Mouse (Mus musculus) midbrain, embryonic 12.5 days (tissue): ENCODE measurements at regions not wholly inside any gene's neighbourhood (a gene's known extent, or its start where the extent isn't known, plus 50 kb on each side); places are given as distances from the start of the nearest gene placed in this dataset.

ENCODE experiments used
- ATAC-seq: fragments of 200-750 bp; cut with Nextera tagmentation; 2 replicates; pipeline ENCODE4 v1.8.0; 2017; ENCODE audit warnings: low read depth, moderate TSS enrichment, moderate library complexity; ENCODE audit not compliant: low FRiP score
- H3K27ac ChIP-seq: fragments of 300-500 bp; sonication (generic); replicated peaks from 2 replicates; pipeline ENCODE4 v1.5.1; 2016; ENCODE audit warnings: mild to moderate bottlenecking
- H3K27me3 ChIP-seq: fragments of 300-500 bp; sonication (generic); 2 replicates; pipeline ENCODE4 v1.6.1; 2016; ENCODE audit warnings: mild to moderate bottlenecking
- H3K36me3 ChIP-seq: fragments of 300-500 bp; sonication (generic); 2 replicates; pipeline ENCODE4 v1.6.1; 2016
- H3K4me1 ChIP-seq: fragments of 300-500 bp; sonication (generic); 2 replicates; pipeline ENCODE4 v1.6.1; 2016
- H3K4me2 ChIP-seq: fragments of 300-500 bp; sonication (generic); replicated peaks from 2 replicates; pipeline ENCODE4 v1.6.1; 2016; ENCODE audit warnings: mild to moderate bottlenecking, moderate library complexity
- H3K4me3 ChIP-seq: fragments of 300-500 bp; sonication (generic); 2 replicates; pipeline ENCODE4 v1.5.1; 2016; ENCODE audit warnings: mild to moderate bottlenecking
- H3K9ac ChIP-seq: fragments of 300-500 bp; sonication (generic); replicated peaks from 2 replicates; pipeline ENCODE4 v1.6.1; 2016; ENCODE audit warnings: mild to moderate bottlenecking, moderate library complexity
- H3K9me3 ChIP-seq: fragments of 300-500 bp; sonication (generic); 2 replicates; pipeline ENCODE4 v1.6.1; 2016; ENCODE audit warnings: mild to moderate bottlenecking
- WGBS: fragments of 180-500 bp; shearing (Covaris S2); methylation state at CpG from one replicate; pipeline ENCODE4 v1.1.7; 2016; 5-methylcytosine and 5-hydroxymethylcytosine counted together

DNA sequence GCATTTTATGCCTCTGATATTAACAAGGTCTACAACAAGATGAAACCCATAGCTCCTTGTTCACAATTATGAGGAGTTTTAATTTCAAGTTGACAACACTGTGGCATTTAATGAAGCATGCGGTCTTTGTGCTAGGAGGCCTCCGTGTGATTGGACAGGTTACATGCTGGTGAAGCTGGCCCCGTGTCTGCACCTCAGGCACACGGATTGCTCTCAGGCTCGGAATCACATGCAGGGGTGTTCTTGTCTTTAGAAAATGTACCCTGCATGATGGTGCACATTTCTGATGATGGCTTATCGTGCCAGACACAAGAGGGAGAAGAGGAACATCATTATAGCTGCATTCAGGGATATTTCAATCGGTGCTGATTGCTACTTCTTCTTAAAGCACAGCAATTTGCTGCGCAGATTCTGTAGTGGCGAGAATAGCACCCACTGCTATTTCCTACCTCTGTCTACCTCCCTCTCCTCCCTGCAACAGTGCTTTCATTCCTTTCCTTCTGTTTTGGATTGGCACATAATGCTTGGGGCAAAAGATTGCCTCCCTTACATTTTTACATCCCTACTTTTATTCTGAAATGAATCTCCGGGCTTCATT lies 454.9 kb upstream of the Tle4 start:
- ATAC-seq, result no peak
- H3K9ac ChIP-seq, result no peak overlapping the region
- no peak overlapping the region for H3K4me3 ChIP-seq
- no peaks in the 10 kb centered on the region for H3K36me3 ChIP-seq
- H3K27me3 ChIP-seq, result peaks cover 14% of the 10 kb centered on the region
- H3K27ac ChIP-seq, result no peak overlapping the region
- H3K4me2 ChIP-seq, result no peak overlapping the region
- H3K9me3 ChIP-seq, result no peaks in the 10 kb centered on the region
- WGBS, result 72% methylated on average over 10 of the region's 10 CpGs
- peaks cover 17% of the 10 kb centered on the region for H3K4me1 ChIP-seq

GRCm38 (mm10) chr19:15047896-15048295 lies 450.0 kb upstream of the Tle4 start:
- H3K4me3 ChIP-seq, result no peak overlapping the region
- H3K36me3 ChIP-seq, result no peaks in the 10 kb centered on the region
- no peak overlapping the region for H3K9ac ChIP-seq
- ATAC-seq, result no peak
- no peaks in the 10 kb centered on the region for H3K9me3 ChIP-seq
- 82% methylated on average over 2 of the region's 2 CpGs for WGBS
- no peak overlapping the region for H3K4me2 ChIP-seq
- peaks cover 10% of the 10 kb centered on the region for H3K27me3 ChIP-seq
- no peak overlapping the region for H3K27ac ChIP-seq
- peaks cover 3% of the 10 kb centered on the region; the same call in 1 of the 2 replicates for H3K4me1 ChIP-seq

- Histone ChIP-seq H3K4me2 (no peak overlapping the region), H3K4me1 (no peaks in the 10 kb centered on the region), H3K4me3 (no peak overlapping the region), H3K27ac (no peak overlapping the region), H3K9me3 (no peaks in the 10 kb centered on the region), H3K9ac (no peak overlapping the region), H3K27me3 (peaks cover 11% of the 10 kb centered on the region), H3K36me3 (no peaks in the 10 kb centered on the region)
- no peak for ATAC-seq
- 87% methylated on average over 4 of the region's 4 CpGs for WGBS
Measured at GRCm38 (mm10) chr19:15047306-15047868, 449.5 kb upstream of the Tle4 start.

DNA sequence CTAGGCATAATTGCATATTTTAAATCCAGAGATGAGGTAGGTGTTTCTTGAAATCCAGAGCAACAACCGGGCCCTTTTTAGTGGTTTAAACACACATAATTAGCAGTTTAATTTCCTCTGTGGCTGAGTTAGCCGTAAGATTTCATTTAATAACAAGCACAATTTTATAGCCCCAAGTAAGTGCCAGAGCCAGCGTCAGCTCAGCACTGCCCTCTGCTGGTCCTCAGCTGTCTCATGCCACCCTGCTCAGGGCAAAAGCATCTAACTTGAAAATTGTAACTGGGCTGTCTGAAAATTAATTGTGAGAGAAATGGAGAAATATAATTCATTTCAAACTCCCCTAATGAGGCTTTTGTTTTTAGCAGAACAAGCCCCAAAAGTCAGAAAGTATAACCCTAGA lies 437.7 kb upstream of the Tle4 start:
- no peaks in the 10 kb centered on the region for H3K36me3 ChIP-seq
- H3K9me3 ChIP-seq, result no peaks in the 10 kb centered on the region
- 11% methylated on average over 3 of the region's 3 CpGs for WGBS
- peaks cover 11% of the 10 kb centered on the region for H3K4me1 ChIP-seq
- no peak overlapping the region for H3K4me3 ChIP-seq
- peaks cover 28% of the 10 kb centered on the region for H3K27me3 ChIP-seq
- no peak overlapping the region for H3K27ac ChIP-seq
- no peak overlapping the region for H3K9ac ChIP-seq
- H3K4me2 ChIP-seq, result no peak overlapping the region
- ATAC-seq, result no peak; the same call in 1 of the 2 replicates

GRCm38 (mm10) chr19:15033921-15034320 lies 436.1 kb upstream of the Tle4 start:
- no peaks in the 10 kb centered on the region for H3K36me3 ChIP-seq
- no peak overlapping the region for H3K4me2 ChIP-seq
- H3K9me3 ChIP-seq, result no peaks in the 10 kb centered on the region
- no peak overlapping the region for H3K9ac ChIP-seq
- no peak overlapping the region for H3K27ac ChIP-seq
- ATAC-seq, result no peak
- H3K4me3 ChIP-seq, result no peak overlapping the region
- H3K4me1 ChIP-seq, result peaks cover 11% of the 10 kb centered on the region
- 47% methylated on average over 8 of the region's 8 CpGs for WGBS
- H3K27me3 ChIP-seq, result peaks cover 35% of the 10 kb centered on the region

DNA sequence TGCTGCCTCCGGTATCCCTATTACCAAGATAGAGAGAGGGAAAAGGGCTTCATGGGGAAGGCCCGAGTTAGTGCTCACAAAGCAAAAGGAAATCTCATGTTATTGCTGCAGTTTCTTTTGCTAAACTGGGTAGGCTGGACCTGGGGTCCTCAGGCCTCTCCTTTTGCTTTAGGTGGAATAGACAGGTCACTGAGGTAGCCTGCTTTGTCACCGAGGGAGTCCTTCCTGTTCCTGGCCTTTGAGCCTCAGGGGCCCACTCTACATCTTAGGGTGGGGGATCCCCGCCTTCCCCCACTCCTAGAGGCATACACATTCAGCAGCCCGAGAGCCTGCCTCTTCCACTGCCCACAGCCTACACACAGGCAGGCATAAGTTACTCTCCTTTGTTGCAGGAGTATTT lies 435.5 kb upstream of the Tle4 start:
- no peak for ATAC-seq
- Histone ChIP-seq H3K4me2 (no peak overlapping the region), H3K27ac (no peak overlapping the region), H3K4me1 (peaks cover 11% of the 10 kb centered on the region), H3K4me3 (no peak overlapping the region), H3K9ac (no peak overlapping the region), H3K36me3 (no peaks in the 10 kb centered on the region), H3K9me3 (no peaks in the 10 kb centered on the region), H3K27me3 (peaks cover 35% of the 10 kb centered on the region)
- 61% methylated on average over 5 of the region's 5 CpGs for WGBS

- no peak for ATAC-seq
- Histone ChIP-seq H3K36me3 (no peaks in the 10 kb centered on the region), H3K27me3 (peaks cover 31% of the 10 kb centered on the region), H3K9ac (no peak overlapping the region), H3K4me3 (no peak overlapping the region), H3K4me2 (no peak overlapping the region), H3K4me1 (peaks cover 11% of the 10 kb centered on the region), H3K27ac (no peak overlapping the region), H3K9me3 (no peaks in the 10 kb centered on the region)
- WGBS, result 90% methylated on average over 9 of the region's 9 CpGs
Measured at GRCm38 (mm10) chr19:15032297-15032947, 434.6 kb upstream of the Tle4 start.

- H3K4me3 ChIP-seq, result no peak overlapping the region
- peaks cover 27% of the 10 kb centered on the region for H3K27me3 ChIP-seq
- no peak overlapping the region for H3K9ac ChIP-seq
- ATAC-seq, result no peak
- H3K4me1 ChIP-seq, result peaks cover 11% of the 10 kb centered on the region
- no peak overlapping the region for H3K27ac ChIP-seq
- no peak overlapping the region for H3K4me2 ChIP-seq
- H3K36me3 ChIP-seq, result no peaks in the 10 kb centered on the region
- H3K9me3 ChIP-seq, result no peaks in the 10 kb centered on the region
Measured at GRCm38 (mm10) chr19:15031483-15031882, 433.6 kb upstream of the Tle4 start.

DNA sequence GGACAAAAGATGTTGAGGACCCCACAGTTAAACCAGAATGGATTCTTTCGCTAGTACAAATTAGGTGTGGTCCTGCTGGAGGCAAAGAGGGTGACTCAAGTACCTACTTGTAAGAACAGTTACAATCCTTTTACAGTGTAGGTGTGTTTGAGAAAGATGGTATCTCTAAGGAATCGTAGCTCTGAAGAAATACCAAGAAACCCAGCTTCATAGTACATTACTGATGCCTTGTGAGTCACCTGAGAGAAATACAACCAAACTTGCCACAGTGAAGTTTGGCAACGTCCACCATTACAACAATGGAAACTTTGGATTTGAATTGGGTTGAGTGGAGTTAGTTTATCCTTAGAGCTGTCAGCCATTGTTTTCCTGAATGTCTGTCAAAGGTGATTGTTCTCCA lies 405.7 kb upstream of the Tle4 start:
- Histone ChIP-seq H3K4me3 (no peak overlapping the region), H3K9ac (no peak overlapping the region), H3K27ac (no peak overlapping the region), H3K4me2 (no peak overlapping the region), H3K4me1 (no peaks in the 10 kb centered on the region), H3K36me3 (no peaks in the 10 kb centered on the region), H3K9me3 (no peaks in the 10 kb centered on the region), H3K27me3 (no peaks in the 10 kb centered on the region)
- WGBS, result 73% methylated on average over 3 of the region's 3 CpGs
- no peak for ATAC-seq

DNA sequence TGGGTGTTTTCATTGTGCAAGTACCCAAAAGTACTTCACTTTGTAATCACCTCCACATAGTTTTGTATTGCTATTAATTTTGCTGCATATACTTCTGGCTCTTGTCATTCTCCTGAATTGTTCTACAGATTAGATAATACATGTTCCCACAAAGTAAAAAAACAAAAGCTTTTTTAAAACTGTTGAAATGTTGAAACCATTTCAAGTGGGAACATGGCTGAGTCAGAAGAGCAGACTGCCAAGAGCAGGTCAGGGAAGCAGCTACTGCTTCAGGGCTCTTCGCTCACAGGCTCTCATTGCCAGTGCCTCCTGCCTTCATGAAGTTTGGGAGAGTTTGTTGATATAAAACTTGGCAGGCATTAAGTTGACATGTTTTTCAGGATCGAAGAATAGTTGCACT lies 395.5 kb upstream of the Tle4 start:
- no peaks in the 10 kb centered on the region for H3K9me3 ChIP-seq
- ATAC-seq, result no peak
- 91% methylated on average over 2 of the region's 2 CpGs for WGBS

GRCm38 (mm10) chr19:14970161-14970560 lies 372.3 kb upstream of the Tle4 start:
- H3K4me3 ChIP-seq, result no peak overlapping the region
- H3K9ac ChIP-seq, result no peak overlapping the region
- H3K4me2 ChIP-seq, result no peak overlapping the region
- ATAC-seq, result no peak
- H3K9me3 ChIP-seq, result no peaks in the 10 kb centered on the region
- H3K27ac ChIP-seq, result no peak overlapping the region
- no peaks in the 10 kb centered on the region for H3K36me3 ChIP-seq
- H3K4me1 ChIP-seq, result no peaks in the 10 kb centered on the region
- WGBS, result 18% methylated on average over 1 of the region's 1 CpGs
- H3K27me3 ChIP-seq, result no peaks in the 10 kb centered on the region

More for the DNA sequence above, 395.5 kb upstream of the Tle4 start:
- no peak overlapping the region for H3K4me2 ChIP-seq
- no peak overlapping the region for H3K4me3 ChIP-seq
- no peak overlapping the region for H3K9ac ChIP-seq
- no peaks in the 10 kb centered on the region for H3K4me1 ChIP-seq
- no peaks in the 10 kb centered on the region for H3K36me3 ChIP-seq
- H3K27me3 ChIP-seq, result no peaks in the 10 kb centered on the region
- no peak overlapping the region for H3K27ac ChIP-seq

DNA sequence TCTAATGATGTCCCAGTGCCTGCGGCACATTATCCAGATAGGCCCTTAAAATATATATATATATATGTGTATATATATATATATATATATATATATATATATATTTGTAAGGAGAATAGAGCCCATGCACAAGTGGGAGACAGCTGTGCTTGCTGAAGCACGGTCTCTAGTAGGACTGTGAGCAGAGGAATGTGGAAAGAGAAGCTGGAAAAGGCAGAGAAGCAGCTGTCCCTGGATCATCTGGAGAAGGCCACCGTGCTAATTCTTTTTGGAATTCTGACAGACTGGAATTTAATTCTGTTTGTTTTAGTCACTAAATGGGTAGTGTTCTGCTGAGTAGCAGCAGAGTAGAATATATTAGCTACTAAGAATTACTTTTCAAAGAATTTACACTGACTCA lies 370.4 kb upstream of the Tle4 start:
- no peak overlapping the region for H3K4me3 ChIP-seq
- no peaks in the 10 kb centered on the region for H3K4me1 ChIP-seq
- ATAC-seq, result no peak
- no peaks in the 10 kb centered on the region for H3K27me3 ChIP-seq
- no peak overlapping the region for H3K9ac ChIP-seq
- H3K27ac ChIP-seq, result no peak overlapping the region
- H3K4me2 ChIP-seq, result no peak overlapping the region
- no peaks in the 10 kb centered on the region for H3K36me3 ChIP-seq
- WGBS, result 67% methylated on average over 3 of the region's 3 CpGs
- no peaks in the 10 kb centered on the region for H3K9me3 ChIP-seq
